Mouse (Mus musculus) neural tube, embryonic 14.5 days (tissue): ENCODE data around the gene Hdac9. TPM values are rescaled to one million over a fixed set of nuclear protein-coding genes. Genes with fewer than 3 reads are reported as not detected.

Source experiments
- ATAC-seq: fragments of 200-750 bp; cut with Nextera tagmentation; 2 replicates; pipeline ENCODE4 v1.8.0; 2017; ENCODE audit warnings: low read depth, mild to moderate bottlenecking, moderate TSS enrichment, moderate library complexity
- H3K27ac ChIP-seq: fragments of 300-500 bp; sonication (generic); 2 replicates; pipeline ENCODE4 v1.5.1; 2014; ENCODE audit warnings: low read depth, mild to moderate bottlenecking, control low read depth, low read length, moderate library complexity, mixed read lengths
- H3K27me3 ChIP-seq: fragments of 300-500 bp; sonication (generic); 2 replicates; pipeline ENCODE4 v1.6.1; 2014; ENCODE audit warnings: low read length; ENCODE audit not compliant: control insufficient read depth, insufficient read depth
- H3K36me3 ChIP-seq: fragments of 300-500 bp; sonication (generic); 2 replicates; pipeline ENCODE4 v1.6.1; 2014; ENCODE audit warnings: low read length, mixed read lengths; ENCODE audit not compliant: control insufficient read depth, insufficient read depth
- H3K4me1 ChIP-seq: fragments of 300-500 bp; sonication (generic); 2 replicates; pipeline ENCODE4 v1.6.1; 2014; ENCODE audit warnings: low read length; ENCODE audit not compliant: control insufficient read depth, insufficient read depth
- H3K4me2 ChIP-seq: fragments of 300-500 bp; sonication (generic); 2 replicates; pipeline ENCODE4 v1.6.1; 2014; ENCODE audit warnings: mild to moderate bottlenecking, low read depth, low read length, control low read depth
- H3K4me3 ChIP-seq: fragments of 300-500 bp; sonication (generic); 2 replicates; pipeline ENCODE4 v1.5.1; 2014; ENCODE audit warnings: low read depth, low read length, control low read depth, mixed read lengths
- H3K9ac ChIP-seq: fragments of 300-500 bp; sonication (generic); replicated peaks from 2 replicates; pipeline ENCODE4 v1.6.1; 2014; ENCODE audit warnings: low read depth, mild to moderate bottlenecking, control low read depth, low read length, mixed read lengths
- H3K9me3 ChIP-seq: fragments of 300-500 bp; sonication (generic); 2 replicates; pipeline ENCODE4 v1.6.1; 2016; ENCODE audit warnings: low read length; ENCODE audit not compliant: control insufficient read depth
- WGBS: fragments of 180-500 bp; shearing (Covaris S2); extraction: QIAGEN DNeasy Blood & Tissue Kit; methylation state at CpG from one replicate; pipeline ENCODE4 v1.1.7; 2014; 5-methylcytosine and 5-hydroxymethylcytosine counted together
- polyA plus RNA-seq: library from polyadenylated mRNA; unstranded; fragments of >200 nt; fragmentation: Nextera tagmentation; extraction: Ambion mirVana; gene quantifications from 2 replicates; pipeline ENCODE4 v1.2.1, GENCODE M21; 2014

The Hdac9 gene
- polyA plus RNA-seq, 1 experiment from 2014 or later: 14.1 TPM

GRCm38 (mm10) chr12:34660027-34660426 is 256.9 kb downstream of the Hdac9 start:
- Histone ChIP-seq H3K4me2 (no peak overlapping the region), H3K4me1 (no peaks in the 10 kb centered on the region)
- 38% methylated on average over 5 of the region's 5 CpGs for whole genome bisulfite sequencing

GRCm38 (mm10) chr12:34658568-34658967 is 258.3 kb downstream of the Hdac9 start:
- 44% methylated on average over 3 of the region's 3 CpGs for WGBS
- no peak overlapping the region for H3K9ac ChIP-seq
- H3K27ac ChIP-seq: no peak overlapping the region
- H3K36me3 ChIP-seq: no peaks in the 10 kb centered on the region
- no peak overlapping the region for H3K4me3 ChIP-seq
- no peak overlapping the region for H3K4me2 ChIP-seq
- ATAC-seq: 0 out of 2 replicates have a peak, but pooled peaks have one; percentile 18
- H3K9me3 ChIP-seq: no peaks in the 10 kb centered on the region
- no peaks in the 10 kb centered on the region for H3K4me1 ChIP-seq
- H3K27me3 ChIP-seq: no peaks in the 10 kb centered on the region

More at GRCm38 (mm10) chr12:34660027-34660426, 256.9 kb downstream of the Hdac9 start:
- ATAC-seq: no peak
- no peaks in the 10 kb centered on the region for H3K27me3 ChIP-seq
- no peak overlapping the region for H3K9ac ChIP-seq
- no peak overlapping the region for H3K4me3 ChIP-seq
- H3K9me3 ChIP-seq: no peaks in the 10 kb centered on the region
- H3K36me3 ChIP-seq: no peaks in the 10 kb centered on the region
- no peak overlapping the region for H3K27ac ChIP-seq

DNA sequence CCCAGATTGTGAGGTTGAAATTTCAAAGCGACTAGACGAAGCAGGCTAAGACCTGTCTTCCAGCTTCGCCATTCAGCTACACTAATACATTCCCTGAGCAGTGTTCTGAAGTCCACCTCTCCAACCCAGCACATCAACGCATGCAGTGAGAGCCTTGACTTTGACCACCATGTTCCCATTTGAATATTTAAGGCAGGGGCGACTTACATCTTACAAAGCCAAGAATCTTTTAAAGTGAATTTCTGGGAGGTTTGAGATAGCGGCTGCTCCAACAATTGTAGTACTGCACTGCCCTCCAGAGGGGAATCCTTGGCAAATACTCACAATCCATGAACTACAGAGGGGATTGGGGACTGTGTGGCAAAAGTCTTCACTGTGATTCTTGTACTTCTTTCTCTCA is 258.8 kb downstream of the Hdac9 start:
- H3K9me3 ChIP-seq: no peaks in the 10 kb centered on the region
- H3K27ac ChIP-seq: no peak overlapping the region
- WGBS: 30% methylated on average over 6 of the region's 6 CpGs
- H3K4me2 ChIP-seq: 0 out of 2 replicates have a peak overlapping the region, but pooled peaks have one; percentile 32
- H3K4me3 ChIP-seq: no peak overlapping the region
- ATAC-seq: peak; percentile 84
- H3K36me3 ChIP-seq: no peaks in the 10 kb centered on the region
- no peaks in the 10 kb centered on the region for H3K4me1 ChIP-seq
- no peaks in the 10 kb centered on the region for H3K27me3 ChIP-seq
- no peak overlapping the region for H3K9ac ChIP-seq

- no peak overlapping the region for H3K9ac ChIP-seq
- H3K4me3 ChIP-seq: no peak overlapping the region
- H3K4me2 ChIP-seq: no peak overlapping the region
- no peak overlapping the region for H3K27ac ChIP-seq
- no peaks in the 10 kb centered on the region for H3K36me3 ChIP-seq
- no peaks in the 10 kb centered on the region for H3K4me1 ChIP-seq
- no peaks in the 10 kb centered on the region for H3K27me3 ChIP-seq
- no peaks in the 10 kb centered on the region for H3K9me3 ChIP-seq
- no peak for ATAC-seq
- WGBS: 28% methylated on average over 3 of the region's 3 CpGs
Observed at GRCm38 (mm10) chr12:34653615-34654014, 263.3 kb downstream of the Hdac9 start.

GRCm38 (mm10) chr12:34648753-34649152 is 268.1 kb downstream of the Hdac9 start:
- Histone ChIP-seq H3K4me2 (no peak overlapping the region), H3K4me1 (no peaks in the 10 kb centered on the region), H3K36me3 (no peaks in the 10 kb centered on the region), H3K27me3 (no peaks in the 10 kb centered on the region), H3K9ac (no peak overlapping the region), H3K9me3 (no peaks in the 10 kb centered on the region), H3K27ac (no peak overlapping the region), H3K4me3 (no peak overlapping the region)
- no peak for ATAC-seq
- WGBS: 74% methylated on average over 3 of the region's 3 CpGs

DNA sequence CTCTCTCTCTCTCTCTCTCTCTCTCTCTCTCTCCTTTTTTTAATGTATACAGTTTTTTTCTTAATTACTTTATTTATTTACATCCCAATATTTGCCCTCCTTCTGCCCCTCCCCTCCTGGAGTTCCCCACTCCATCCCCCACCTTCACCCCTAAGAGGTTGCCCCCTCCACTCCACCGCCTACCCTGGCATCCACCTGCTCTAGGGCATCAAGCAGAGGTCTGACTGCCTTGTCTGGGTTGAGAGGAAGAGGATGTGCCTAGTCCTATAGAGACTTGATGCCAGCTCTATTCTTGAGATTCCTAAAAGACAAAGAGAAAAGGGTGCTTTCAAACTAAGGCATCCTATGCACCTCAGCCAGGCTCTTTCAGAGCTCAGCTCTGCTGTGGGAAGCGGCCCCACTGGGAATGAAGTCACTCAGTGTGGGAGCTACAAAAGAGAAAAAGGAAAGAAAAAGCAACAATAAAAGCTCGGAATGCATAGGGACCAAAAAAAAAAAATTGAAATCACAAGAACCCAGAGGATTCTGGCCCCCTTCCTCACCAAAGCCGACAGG is 275.1 kb downstream of the Hdac9 start:
- H3K9me3 ChIP-seq: no peaks in the 10 kb centered on the region
- H3K4me3 ChIP-seq: no peak overlapping the region
- H3K4me2 ChIP-seq: no peak overlapping the region
- ATAC-seq: no peak
- 57% methylated on average over 4 of the region's 4 CpGs for WGBS
- no peak overlapping the region for H3K27ac ChIP-seq
- no peaks in the 10 kb centered on the region for H3K36me3 ChIP-seq
- no peaks in the 10 kb centered on the region for H3K27me3 ChIP-seq
- H3K9ac ChIP-seq: no peak overlapping the region
- no peaks in the 10 kb centered on the region for H3K4me1 ChIP-seq

DNA sequence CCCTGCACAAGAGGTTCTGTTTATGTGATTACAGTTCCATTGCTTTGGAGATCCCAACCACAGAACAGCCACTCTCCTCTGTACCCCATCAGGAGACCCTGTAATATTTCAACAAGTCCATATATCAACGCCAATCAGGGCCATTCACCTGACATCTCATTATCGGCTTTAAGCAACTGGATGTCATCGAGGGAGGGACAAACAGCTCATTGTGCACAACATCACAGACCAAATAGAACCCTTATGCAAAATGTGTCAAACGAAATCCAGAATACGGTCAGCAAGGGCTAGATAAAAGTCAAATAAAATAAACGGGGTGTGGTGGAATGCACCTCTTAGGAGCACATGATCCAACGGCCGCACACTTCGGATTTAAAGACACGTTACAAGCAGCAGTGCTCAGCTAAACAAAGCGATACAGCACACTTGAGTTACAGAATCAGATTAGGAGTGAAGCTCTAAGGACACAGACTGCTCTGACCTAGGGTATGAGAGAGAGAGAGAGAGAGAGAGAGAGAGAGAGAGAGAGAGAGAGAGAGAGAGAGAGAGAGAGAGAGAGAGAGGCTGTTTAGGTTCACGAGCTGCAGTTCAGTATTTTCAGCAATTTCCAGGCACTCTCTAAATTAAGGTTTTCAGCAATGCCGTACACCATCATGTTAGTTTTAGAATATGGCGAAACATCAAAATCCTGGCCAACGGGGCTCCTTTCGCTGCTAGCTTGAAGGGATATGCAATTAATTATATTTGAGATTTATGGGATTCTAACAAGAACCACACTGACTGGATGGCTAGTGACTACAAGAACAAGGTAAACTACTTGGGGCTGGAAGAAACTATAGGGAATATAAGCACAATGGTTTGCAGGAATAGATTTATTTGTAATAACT is 279.4 kb downstream of the Hdac9 start:
- H3K27me3 ChIP-seq: no peaks in the 10 kb centered on the region
- WGBS: 74% methylated on average over 16 of the region's 16 CpGs

GRCm38 (mm10) chr12:34619101-34619500 is 297.8 kb downstream of the Hdac9 start:
- no peak overlapping the region for H3K9ac ChIP-seq
- H3K36me3 ChIP-seq: no peaks in the 10 kb centered on the region
- no peaks in the 10 kb centered on the region for H3K4me1 ChIP-seq
- WGBS: 79% methylated on average over 5 of the region's 5 CpGs
- H3K27ac ChIP-seq: no peak overlapping the region
- H3K9me3 ChIP-seq: no peaks in the 10 kb centered on the region
- H3K4me2 ChIP-seq: no peak overlapping the region
- no peaks in the 10 kb centered on the region for H3K27me3 ChIP-seq
- 0 out of 2 replicates have a peak, but pooled peaks have one; percentile 54 for ATAC-seq
- H3K4me3 ChIP-seq: no peak overlapping the region

More for the DNA sequence above, 279.4 kb downstream of the Hdac9 start:
- no peak for ATAC-seq
- no peak overlapping the region for H3K9ac ChIP-seq
- H3K4me3 ChIP-seq: no peak overlapping the region
- H3K4me1 ChIP-seq: no peaks in the 10 kb centered on the region
- no peaks in the 10 kb centered on the region for H3K9me3 ChIP-seq
- H3K27ac ChIP-seq: no peak overlapping the region
- H3K4me2 ChIP-seq: no peak overlapping the region
- no peaks in the 10 kb centered on the region for H3K36me3 ChIP-seq

- WGBS: 67% methylated on average over 3 of the region's 3 CpGs
- H3K27ac ChIP-seq: no peak overlapping the region
Observed at GRCm38 (mm10) chr12:34618321-34618720, 298.6 kb downstream of the Hdac9 start.

More at GRCm38 (mm10) chr12:34618321-34618720, 298.6 kb downstream of the Hdac9 start:
- no peaks in the 10 kb centered on the region for H3K4me1 ChIP-seq
- no peak; the same call in 1 of the 2 replicates for ATAC-seq
- H3K4me2 ChIP-seq: no peak overlapping the region
- H3K36me3 ChIP-seq: no peaks in the 10 kb centered on the region
- H3K9me3 ChIP-seq: no peaks in the 10 kb centered on the region
- no peak overlapping the region for H3K4me3 ChIP-seq
- H3K9ac ChIP-seq: no peak overlapping the region
- H3K27me3 ChIP-seq: no peaks in the 10 kb centered on the region
